Mouse (Mus musculus): Measurements from ENCODE around the gene Csrp1.

DNA sequence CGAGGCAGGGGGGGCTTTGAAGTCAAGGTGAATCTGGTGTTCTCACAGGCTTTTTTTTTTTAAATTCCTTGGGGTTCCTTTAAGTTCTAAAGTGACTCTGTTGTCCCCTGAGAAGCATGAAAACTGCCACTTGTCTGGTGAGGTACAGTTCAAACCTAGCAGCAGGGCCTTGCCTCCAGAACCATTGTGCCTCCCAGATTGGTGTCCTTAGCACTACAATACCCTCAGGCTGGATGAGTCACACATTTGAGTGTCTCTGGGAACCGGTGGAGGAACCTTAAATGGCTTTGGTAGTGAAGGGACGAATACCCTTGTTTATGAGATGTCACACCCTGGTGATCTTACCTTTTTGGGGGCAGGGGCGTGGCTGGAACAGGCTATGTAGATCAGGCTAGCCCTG, 4.3 kb downstream of the Csrp1 start:
- TF ChIP-seq CTCF (IDR thresholded peaks at IDR 0.05; ENCODE audit: borderline replicate concordance, control insufficient read depth, extremely low read depth, insufficient read depth, low read length, poor library complexity) (no peak), POLR2A (IDR thresholded peaks at IDR 0.05; ENCODE audit: control insufficient read depth, extremely low read depth, insufficient read depth, low read length, poor library complexity) (no peak)

Data from thymus, adult 2 months (tissue).